Mouse (Mus musculus) 3134 (cell line): ENCODE data around the gene Lysmd1.
"Not testable (repeated sequence)": the region's sequence is repeated elsewhere in the genome, so short reads cannot be mapped to it uniquely, and the experiment has no call there.

Experiments used
- DNase-seq: peaks from one replicate; pipeline ENCODE4 v3.0.0-alpha.2; 2011; ENCODE audit warnings: low spot score; ENCODE audit not compliant: insufficient read length; ENCODE audit errors: extremely low read depth

The Lysmd1 gene

GRCm38 (mm10) chr3:95133680-95134101 is at the start of gene Lysmd1, which contains the start of gene Scnm1:
Gene Lysmd1 (plus strand): TSS chr3:95134088.
Gene Scnm1 (minus strand): TSS chr3:95134011.
- peak; percentile 92 for DNase-seq

GRCm38 (mm10) chr3:95088071-95088470 is 45.8 kb upstream of the Lysmd1 start:
- DNase-seq, result no peak

GRCm38 (mm10) chr3:95100854-95101253 is 33.0 kb upstream of the Lysmd1 start:
- DNase-seq, result no peak

- no peak for DNase-seq
Observed at GRCm38 (mm10) chr3:95105121-95105520, 28.8 kb upstream of the Lysmd1 start.

GRCm38 (mm10) chr3:95105586-95106337 is 28.1 kb upstream of the Lysmd1 start:
- DNase-seq, result peak; percentile 32

GRCm38 (mm10) chr3:95106338-95107117 is 27.4 kb upstream of the Lysmd1 start, which contains the start of gene Pip5k1a:
Gene Pip5k1a (minus strand): TSS chr3:95106930.
- peak; percentile 94 for DNase-seq

- not testable (repeated sequence) for DNase-seq
Observed at GRCm38 (mm10) chr3:95107308-95107707, 26.6 kb upstream of the Lysmd1 start.

- no peak for DNase-seq
Observed at GRCm38 (mm10) chr3:95107898-95108297, 26.0 kb upstream of the Lysmd1 start.

GRCm38 (mm10) chr3:95110911-95111726 is 22.8 kb upstream of the Lysmd1 start, which contains the start of gene Vps72:
Gene Vps72 (plus strand): TSS chr3:95111022.
- DNase-seq, result peak; percentile 89

GRCm38 (mm10) chr3:95112760-95113159 is 21.1 kb upstream of the Lysmd1 start:
- no peak for DNase-seq

GRCm38 (mm10) chr3:95117751-95118150 is 16.1 kb upstream of the Lysmd1 start:
- DNase-seq, result peak; percentile 49

GRCm38 (mm10) chr3:95121580-95121979 is 12.3 kb upstream of the Lysmd1 start:
- DNase-seq, result no peak

GRCm38 (mm10) chr3:95124246-95124645 is 9.6 kb upstream of the Lysmd1 start, which contains the start of gene Tmod4:
Gene Tmod4 (plus strand): TSS chr3:95124476.
- DNase-seq, result no peak

- no peak for DNase-seq
Observed at GRCm38 (mm10) chr3:95124972-95125371, 8.9 kb upstream of the Lysmd1 start.

GRCm38 (mm10) chr3:95129226-95129651 is 4.6 kb upstream of the Lysmd1 start:
- DNase-seq, result no peak

- no peak for DNase-seq
Observed at GRCm38 (mm10) chr3:95130081-95130480, 3.8 kb upstream of the Lysmd1 start.

GRCm38 (mm10) chr3:95132389-95132788 is 1.5 kb upstream of the Lysmd1 start:
- not testable (repeated sequence) for DNase-seq

- DNase-seq, result no peak
Observed at GRCm38 (mm10) chr3:95133176-95133575, 712 bp upstream of the Lysmd1 start.

GRCm38 (mm10) chr3:95134133-95134532 is 245 bp downstream of the Lysmd1 start:
- DNase-seq, result not testable (repeated sequence)

- DNase-seq, result peak; percentile 41
Observed at GRCm38 (mm10) chr3:95135023-95135422, 1.1 kb downstream of the Lysmd1 start.
